Mouse (Mus musculus) limb, embryonic 10.5 days (tissue): ENCODE measurements at regions not wholly inside any gene's neighbourhood (a gene's known extent, or its start where the extent isn't known, plus 50 kb on each side); places are given as distances from the start of the nearest gene placed in this dataset.

Experiments
- DNase-seq: peaks from one replicate; pipeline ENCODE4 v3.0.0-alpha.2; 2017; ENCODE audit warnings: low spot score
- H3K27ac ChIP-seq: fragments of 300-500 bp; sonication (generic); 2 replicates; pipeline ENCODE4 v1.5.1; 2016; ENCODE audit warnings: mild to moderate bottlenecking
- H3K27me3 ChIP-seq: fragments of 300-500 bp; sonication (generic); 2 replicates; pipeline ENCODE4 v1.6.1; 2016; ENCODE audit warnings: low read depth, mild to moderate bottlenecking; ENCODE audit not compliant: poor library complexity, severe bottlenecking
- H3K36me3 ChIP-seq: fragments of 300-500 bp; sonication (generic); 2 replicates; pipeline ENCODE4 v1.6.1; 2016; ENCODE audit warnings: mild to moderate bottlenecking, moderate library complexity
- H3K4me1 ChIP-seq: fragments of 300-500 bp; sonication (generic); 2 replicates; pipeline ENCODE4 v1.6.1; 2016
- H3K4me3 ChIP-seq: fragments of 300-500 bp; sonication (generic); 2 replicates; pipeline ENCODE4 v1.5.1; 2016; ENCODE audit warnings: mild to moderate bottlenecking, moderate library complexity
- H3K9me3 ChIP-seq: fragments of 300-500 bp; sonication (generic); replicated peaks from 2 replicates; pipeline ENCODE4 v1.6.1; 2016; ENCODE audit warnings: mild to moderate bottlenecking
- WGBS: fragments of 180-500 bp; shearing (Covaris S2); methylation state at CpG from one replicate; pipeline ENCODE4 v1.1.7; 2016; 5-methylcytosine and 5-hydroxymethylcytosine counted together

- H3K36me3 ChIP-seq: no peaks in the 10 kb centered on the region
- no peak overlapping the region for H3K27ac ChIP-seq
- H3K27me3 ChIP-seq: no peaks in the 10 kb centered on the region
- WGBS: 87% methylated on average over 7 of the region's 7 CpGs
- peaks cover 14% of the 10 kb centered on the region for H3K4me1 ChIP-seq
- no peak for DNase-seq
- no peaks in the 10 kb centered on the region for H3K9me3 ChIP-seq
- no peak overlapping the region for H3K4me3 ChIP-seq
These were observed 137.2 kb upstream of the Slc24a5 start for GRCm38 (mm10) chr2:124930719-124931118.

GRCm38 (mm10) chr2:124932566-124932965 is 135.4 kb upstream of the Slc24a5 start:
- peaks cover 14% of the 10 kb centered on the region for H3K4me1 ChIP-seq
- no peaks in the 10 kb centered on the region for H3K9me3 ChIP-seq
- no peak overlapping the region for H3K4me3 ChIP-seq
- 51% methylated on average over 6 of the region's 6 CpGs for WGBS
- no peak overlapping the region for H3K27ac ChIP-seq
- no peaks in the 10 kb centered on the region for H3K27me3 ChIP-seq
- no peaks in the 10 kb centered on the region for H3K36me3 ChIP-seq
- no peak for DNase-seq

- 73% methylated on average over 1 of the region's 1 CpGs for WGBS
These were observed 134.0 kb upstream of the Slc24a5 start for GRCm38 (mm10) chr2:124933876-124934275.

GRCm38 (mm10) chr2:124948263-124948781 is 119.6 kb upstream of the Slc24a5 start:
- H3K9me3 ChIP-seq: no peaks in the 10 kb centered on the region
- H3K36me3 ChIP-seq: no peaks in the 10 kb centered on the region
- no peak for DNase-seq
- no peak overlapping the region for H3K27ac ChIP-seq
- peaks cover 13% of the 10 kb centered on the region for H3K4me1 ChIP-seq
- WGBS: 52% methylated on average over 2 of the region's 2 CpGs
- H3K27me3 ChIP-seq: no peaks in the 10 kb centered on the region
- H3K4me3 ChIP-seq: no peak overlapping the region

More at GRCm38 (mm10) chr2:124933876-124934275, 134.0 kb upstream of the Slc24a5 start:
- Histone ChIP-seq H3K27me3 (no peaks in the 10 kb centered on the region), H3K36me3 (no peaks in the 10 kb centered on the region), H3K4me3 (no peak overlapping the region), H3K4me1 (peaks cover 14% of the 10 kb centered on the region), H3K9me3 (no peaks in the 10 kb centered on the region), H3K27ac (no peak overlapping the region)
- no peak for DNase-seq

GRCm38 (mm10) chr2:124948812-124949211 is 119.1 kb upstream of the Slc24a5 start:
- no peak overlapping the region for H3K4me3 ChIP-seq
- no peaks in the 10 kb centered on the region for H3K9me3 ChIP-seq
- no peaks in the 10 kb centered on the region for H3K27me3 ChIP-seq
- DNase-seq: no peak
- no peak overlapping the region for H3K27ac ChIP-seq
- WGBS: 53% methylated on average over 9 of the region's 9 CpGs
- H3K4me1 ChIP-seq: peaks cover 13% of the 10 kb centered on the region
- H3K36me3 ChIP-seq: no peaks in the 10 kb centered on the region

GRCm38 (mm10) chr2:124952212-124952611 is 115.7 kb upstream of the Slc24a5 start:
- no peak for DNase-seq
- no peaks in the 10 kb centered on the region for H3K9me3 ChIP-seq
- no peak overlapping the region for H3K4me3 ChIP-seq
- H3K27me3 ChIP-seq: no peaks in the 10 kb centered on the region
- H3K36me3 ChIP-seq: no peaks in the 10 kb centered on the region
- H3K27ac ChIP-seq: no peak overlapping the region
- peaks cover 13% of the 10 kb centered on the region for H3K4me1 ChIP-seq
- 46% methylated on average over 4 of the region's 4 CpGs for WGBS

GRCm38 (mm10) chr2:124953015-124953414 is 114.9 kb upstream of the Slc24a5 start:
- DNase-seq: no peak
- no peak overlapping the region for H3K27ac ChIP-seq
- no peaks in the 10 kb centered on the region for H3K36me3 ChIP-seq
- no peak overlapping the region for H3K4me3 ChIP-seq
- H3K27me3 ChIP-seq: no peaks in the 10 kb centered on the region
- H3K4me1 ChIP-seq: peaks cover 18% of the 10 kb centered on the region
- H3K9me3 ChIP-seq: no peaks in the 10 kb centered on the region
- 77% methylated on average over 5 of the region's 5 CpGs for WGBS

- 52% methylated on average over 7 of the region's 7 CpGs for WGBS
- H3K4me1 ChIP-seq: 0 out of 2 replicates have a peak, but pooled peaks cover 9% of the 10 kb centered on the region
- no peak for DNase-seq
- no peak overlapping the region for H3K4me3 ChIP-seq
- H3K27ac ChIP-seq: no peak overlapping the region
- no peaks in the 10 kb centered on the region for H3K27me3 ChIP-seq
- H3K36me3 ChIP-seq: no peaks in the 10 kb centered on the region
- no peaks in the 10 kb centered on the region for H3K9me3 ChIP-seq
These were observed 112.1 kb upstream of the Slc24a5 start for GRCm38 (mm10) chr2:124955843-124956242.

- DNase-seq: no peak
- 0 out of 2 replicates have a peak, but pooled peaks cover 5% of the 10 kb centered on the region for H3K4me1 ChIP-seq
- no peak overlapping the region for H3K27ac ChIP-seq
- 93% methylated on average over 5 of the region's 5 CpGs for WGBS
- H3K36me3 ChIP-seq: no peaks in the 10 kb centered on the region
- H3K4me3 ChIP-seq: no peak overlapping the region
- H3K27me3 ChIP-seq: no peaks in the 10 kb centered on the region
- H3K9me3 ChIP-seq: no peaks in the 10 kb centered on the region
These were observed 108.5 kb upstream of the Slc24a5 start for GRCm38 (mm10) chr2:124959431-124959830.

GRCm38 (mm10) chr2:124971826-124972749 is 95.8 kb upstream of the Slc24a5 start:
- H3K9me3 ChIP-seq: no peaks in the 10 kb centered on the region
- no peak overlapping the region for H3K4me3 ChIP-seq
- no peak for DNase-seq
- 0 out of 2 replicates have a peak, but pooled peaks cover 2% of the 10 kb centered on the region for H3K4me1 ChIP-seq
- no peaks in the 10 kb centered on the region for H3K27me3 ChIP-seq
- no peaks in the 10 kb centered on the region for H3K36me3 ChIP-seq
- 73% methylated on average over 17 of the region's 17 CpGs for WGBS
- no peak overlapping the region for H3K27ac ChIP-seq

GRCm38 (mm10) chr2:124975106-124975505 is 92.8 kb upstream of the Slc24a5 start:
- Histone ChIP-seq H3K27ac (no peak overlapping the region), H3K4me3 (no peak overlapping the region), H3K9me3 (no peaks in the 10 kb centered on the region), H3K4me1 (0 out of 2 replicates have a peak, but pooled peaks cover 2% of the 10 kb centered on the region), H3K36me3 (no peaks in the 10 kb centered on the region), H3K27me3 (no peaks in the 10 kb centered on the region)
- DNase-seq: no peak
- 82% methylated on average over 3 of the region's 3 CpGs for WGBS

- DNase-seq: no peak
- H3K36me3 ChIP-seq: no peaks in the 10 kb centered on the region
- WGBS: 89% methylated on average over 2 of the region's 2 CpGs
- H3K27me3 ChIP-seq: no peaks in the 10 kb centered on the region
- H3K9me3 ChIP-seq: no peaks in the 10 kb centered on the region
- no peaks in the 10 kb centered on the region for H3K4me1 ChIP-seq
- no peak overlapping the region for H3K27ac ChIP-seq
- no peak overlapping the region for H3K4me3 ChIP-seq
These were observed 76.9 kb upstream of the Slc24a5 start for GRCm38 (mm10) chr2:124990976-124991375.

- DNase-seq: no peak
- WGBS: 90% methylated on average over 1 of the region's 1 CpGs
- H3K4me1 ChIP-seq: no peaks in the 10 kb centered on the region
- no peak overlapping the region for H3K4me3 ChIP-seq
- no peaks in the 10 kb centered on the region for H3K9me3 ChIP-seq
- H3K27me3 ChIP-seq: no peaks in the 10 kb centered on the region
- H3K36me3 ChIP-seq: no peaks in the 10 kb centered on the region
- no peak overlapping the region for H3K27ac ChIP-seq
These were observed 52.9 kb upstream of the Slc24a5 start for GRCm38 (mm10) chr2:125015007-125015406.
